13 mouse cellular contexts compared by ENCODE assay signal in the genomic region with DNA sequence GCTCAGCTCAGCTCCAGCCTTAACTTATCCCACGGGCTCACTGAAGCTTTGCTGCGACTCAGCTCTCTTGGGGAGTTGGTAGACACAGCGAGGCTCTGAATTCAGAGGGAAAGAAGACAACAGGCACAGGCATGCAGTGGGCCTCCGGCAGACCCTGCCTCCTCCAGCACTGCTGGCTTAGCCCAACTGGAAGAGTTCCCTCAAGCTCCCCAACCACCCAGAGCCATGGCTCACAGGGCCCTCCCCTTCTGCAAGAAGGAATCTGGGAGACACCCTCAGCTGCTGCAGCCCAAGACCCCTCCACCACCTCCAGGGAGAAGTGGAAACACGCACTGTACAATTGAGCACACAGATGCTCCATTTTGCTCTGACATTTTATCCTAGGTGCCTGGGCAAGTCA.
"Had no signal": no experiment of that assay in that cellular context is flagged by ENCODE, and none has a peak within 500 bp of the region (broad histone marks: within the 10 kb centered on the region; RNA-seq: fewer than 3 reads in every experiment).

No protein-coding gene starts in this region.

- DNase-seq: kidney, adult 18-20 months; kidney, postnatal 10 days; kidney, postnatal 4 days; left cerebral cortex, postnatal 4 days; lung, adult 2 months; lung, postnatal 36 days; right cerebral cortex, postnatal 14 days; thymus, adult 2 months; thymus, postnatal 25 days had no signal

- H3K4me2 ChIP-seq: liver, embryonic 11.5 days; liver, embryonic 15.5 days; midbrain, embryonic 13.5 days had no signal

- H3K36me3 ChIP-seq: liver, embryonic 15.5 days; midbrain, embryonic 13.5 days had no signal

- H3K9ac ChIP-seq: liver, embryonic 15.5 days; midbrain, embryonic 13.5 days had no signal

- H3K4me3 ChIP-seq: liver, embryonic 15.5 days; midbrain, embryonic 13.5 days had no signal

- ATAC-seq: lung, postnatal 0 days; midbrain, embryonic 13.5 days had no signal

- H3K9me3 ChIP-seq: liver, embryonic 15.5 days; midbrain, embryonic 13.5 days had no signal

- H3K27ac ChIP-seq: liver, embryonic 15.5 days; midbrain, embryonic 13.5 days had no signal
